Mouse (Mus musculus) heart, embryonic 10.5 days (tissue): Measurements from ENCODE around the gene Fbxo24. TPM values are rescaled to one million over a fixed set of nuclear protein-coding genes. Genes with fewer than 3 reads are reported as not detected.
"Not testable (repeated sequence)": the region's sequence is repeated elsewhere in the genome, so short reads cannot be mapped to it uniquely, and the experiment has no call there.

ENCODE experiments used
- DNase-seq: peaks from one replicate; pipeline ENCODE4 v3.0.0-alpha.2; 2017; ENCODE audit warnings: low spot score
- H3K27ac ChIP-seq: fragments of 300-500 bp; sonication (generic); 2 replicates; pipeline ENCODE4 v1.5.1; 2016; ENCODE audit warnings: mild to moderate bottlenecking
- H3K27me3 ChIP-seq: fragments of 300-500 bp; sonication (generic); 2 replicates; pipeline ENCODE4 v1.6.1; 2016; ENCODE audit warnings: mild to moderate bottlenecking; ENCODE audit not compliant: poor library complexity, insufficient read depth, severe bottlenecking
- H3K36me3 ChIP-seq: fragments of 300-500 bp; sonication (generic); 2 replicates; pipeline ENCODE4 v1.6.1; 2016; ENCODE audit warnings: mild to moderate bottlenecking, moderate library complexity
- H3K4me1 ChIP-seq: fragments of 300-500 bp; sonication (generic); 2 replicates; pipeline ENCODE4 v1.6.1; 2016; ENCODE audit warnings: mild to moderate bottlenecking
- H3K4me3 ChIP-seq: fragments of 300-500 bp; sonication (generic); 2 replicates; pipeline ENCODE4 v1.5.1; 2016; ENCODE audit warnings: mild to moderate bottlenecking, moderate library complexity
- H3K9me3 ChIP-seq: fragments of 300-500 bp; sonication (generic); 2 replicates; pipeline ENCODE4 v1.6.1; 2016; ENCODE audit warnings: mild to moderate bottlenecking, moderate library complexity
- WGBS: fragments of 180-500 bp; shearing (Covaris S2); methylation state at CpG from one replicate; pipeline ENCODE4 v1.1.7; 2016; 5-methylcytosine and 5-hydroxymethylcytosine counted together
- polyA plus RNA-seq: library from polyadenylated mRNA; unstranded; fragments of >200 nt; fragmentation: Nextera tagmentation; extraction: Ambion mirVana; gene quantifications from 2 replicates; pipeline ENCODE4 v1.2.1, GENCODE M21; 2016

Fbxo24 gene
- polyA plus RNA-seq, 1 experiment from 2014 or later: 0.31 TPM

DNA sequence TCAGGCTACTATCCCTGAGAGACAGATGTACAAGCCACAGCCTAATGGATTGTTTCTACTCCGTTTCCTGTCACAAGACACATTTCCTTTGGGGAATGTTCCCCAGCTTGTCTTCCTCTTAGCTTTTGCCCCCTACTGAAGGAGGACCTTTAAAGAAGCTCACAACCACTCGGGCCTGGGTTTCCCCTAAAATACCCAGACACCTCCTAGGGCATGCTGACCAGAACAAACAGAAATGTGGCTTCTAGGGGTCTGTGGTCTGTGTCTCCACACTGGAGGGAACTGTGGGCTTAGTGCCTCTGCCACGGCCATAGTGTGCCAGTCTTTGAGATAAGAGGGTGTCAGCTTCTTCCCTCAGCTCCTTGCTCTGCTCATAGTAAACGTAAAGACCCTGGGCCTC lies 2.8 kb upstream of the Fbxo24 start:
- Histone ChIP-seq H3K36me3 (peaks cover 34% of the 10 kb centered on the region), H3K9me3 (no peaks in the 10 kb centered on the region), H3K27me3 (no peaks in the 10 kb centered on the region), H3K27ac (peak overlapping the region; percentile 92; the same call in 1 of the 2 replicates), H3K4me3 (peak overlapping the region; percentile 19; the same call in 1 of the 2 replicates), H3K4me1 (peaks cover 27% of the 10 kb centered on the region)
- DNase-seq: no peak
- 44% methylated on average over 4 of the region's 4 CpGs for WGBS

DNA sequence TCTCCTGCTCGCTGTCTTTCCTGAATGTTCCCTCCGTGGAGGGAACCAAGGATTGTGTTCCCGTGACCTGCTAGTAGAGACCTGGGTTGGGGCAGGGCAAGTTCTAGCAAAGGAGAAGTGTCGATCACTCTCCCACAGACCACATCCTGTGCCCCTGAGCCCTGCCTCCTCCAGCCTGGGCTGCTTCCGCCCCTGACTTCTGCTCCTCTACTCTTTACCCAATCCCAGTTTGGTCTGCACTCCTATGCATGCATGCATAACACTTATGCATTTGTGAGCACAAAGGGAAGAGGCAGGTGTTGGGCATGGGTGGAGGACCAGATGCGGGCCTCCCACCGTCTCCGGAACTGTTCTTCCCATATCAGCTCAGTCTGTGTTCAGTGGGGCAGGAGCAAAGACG lies 2.4 kb upstream of the Fbxo24 start:
- Histone ChIP-seq H3K36me3 (peaks cover 30% of the 10 kb centered on the region), H3K27me3 (no peaks in the 10 kb centered on the region), H3K4me1 (peaks cover 27% of the 10 kb centered on the region), H3K9me3 (no peaks in the 10 kb centered on the region), H3K27ac (peak overlapping the region; percentile 92; the same call in 1 of the 2 replicates), H3K4me3 (peak overlapping the region; percentile 19)
- 55% methylated on average over 9 of the region's 9 CpGs for WGBS
- DNase-seq: no peak

- WGBS: 29% methylated on average over 3 of the region's 3 CpGs
- H3K36me3 ChIP-seq: peaks cover 24% of the 10 kb centered on the region
Observed at GRCm38 (mm10) chr5:137630602-137631001, 1.8 kb upstream of the Fbxo24 start.

GRCm38 (mm10) chr5:137629906-137630545 lies 1.2 kb upstream of the Fbxo24 start:
- WGBS: 25% methylated on average over 6 of the region's 6 CpGs
- H3K27me3 ChIP-seq: no peaks in the 10 kb centered on the region

More at GRCm38 (mm10) chr5:137630602-137631001, 1.8 kb upstream of the Fbxo24 start:
- H3K27ac ChIP-seq: peak overlapping the region; percentile 92
- peaks cover 27% of the 10 kb centered on the region for H3K4me1 ChIP-seq
- DNase-seq: no peak
- no peaks in the 10 kb centered on the region for H3K27me3 ChIP-seq
- peak overlapping the region; percentile 75 for H3K4me3 ChIP-seq
- no peaks in the 10 kb centered on the region for H3K9me3 ChIP-seq

GRCm38 (mm10) chr5:137629306-137629721 lies 512 bp upstream of the Fbxo24 start:
- Histone ChIP-seq H3K27me3 (no peaks in the 10 kb centered on the region), H3K4me1 (peaks cover 33% of the 10 kb centered on the region), H3K4me3 (peak overlapping the region; percentile 75), H3K27ac (peak overlapping the region; percentile 92), H3K9me3 (no peaks in the 10 kb centered on the region), H3K36me3 (peaks cover 13% of the 10 kb centered on the region)
- WGBS: 0% methylated on average over 23 of the region's 23 CpGs
- DNase-seq: peak; percentile 86

More at GRCm38 (mm10) chr5:137629906-137630545, 1.2 kb upstream of the Fbxo24 start:
- no peaks in the 10 kb centered on the region for H3K9me3 ChIP-seq
- peak overlapping the region; percentile 75 for H3K4me3 ChIP-seq
- H3K36me3 ChIP-seq: peaks cover 18% of the 10 kb centered on the region
- H3K4me1 ChIP-seq: peaks cover 29% of the 10 kb centered on the region
- H3K27ac ChIP-seq: peak overlapping the region; percentile 92
- DNase-seq: no peak

DNA sequence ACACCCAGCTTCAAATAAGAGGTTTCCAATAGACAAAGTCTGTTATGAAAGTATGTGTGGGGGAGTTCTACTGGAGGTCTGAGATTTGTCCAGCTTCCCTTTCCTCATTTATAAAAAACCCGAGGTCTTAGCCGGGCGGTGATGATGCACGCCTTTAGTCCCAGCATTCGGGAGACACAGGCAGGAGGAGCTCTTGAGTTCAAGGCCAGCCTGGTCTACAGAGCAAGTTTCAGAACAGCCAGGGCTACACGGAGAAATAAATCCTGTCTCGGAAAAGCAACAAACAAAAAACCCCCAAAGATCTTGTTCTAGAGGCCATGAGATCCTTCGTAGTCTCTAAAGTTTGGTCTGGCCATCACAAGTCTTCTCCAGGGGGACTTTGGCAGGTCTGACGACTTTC lies 811 bp downstream of the Fbxo24 start:
- H3K9me3 ChIP-seq: no peaks in the 10 kb centered on the region
- H3K27ac ChIP-seq: peak overlapping the region; percentile 92
- H3K27me3 ChIP-seq: no peaks in the 10 kb centered on the region
- peaks cover under 1% of the 10 kb centered on the region; the same call in 1 of the 2 replicates for H3K36me3 ChIP-seq
- H3K4me3 ChIP-seq: peak overlapping the region; percentile 75
- no peak for DNase-seq
- WGBS: 5% methylated on average over 9 of the region's 9 CpGs
- H3K4me1 ChIP-seq: peaks cover 33% of the 10 kb centered on the region

DNA sequence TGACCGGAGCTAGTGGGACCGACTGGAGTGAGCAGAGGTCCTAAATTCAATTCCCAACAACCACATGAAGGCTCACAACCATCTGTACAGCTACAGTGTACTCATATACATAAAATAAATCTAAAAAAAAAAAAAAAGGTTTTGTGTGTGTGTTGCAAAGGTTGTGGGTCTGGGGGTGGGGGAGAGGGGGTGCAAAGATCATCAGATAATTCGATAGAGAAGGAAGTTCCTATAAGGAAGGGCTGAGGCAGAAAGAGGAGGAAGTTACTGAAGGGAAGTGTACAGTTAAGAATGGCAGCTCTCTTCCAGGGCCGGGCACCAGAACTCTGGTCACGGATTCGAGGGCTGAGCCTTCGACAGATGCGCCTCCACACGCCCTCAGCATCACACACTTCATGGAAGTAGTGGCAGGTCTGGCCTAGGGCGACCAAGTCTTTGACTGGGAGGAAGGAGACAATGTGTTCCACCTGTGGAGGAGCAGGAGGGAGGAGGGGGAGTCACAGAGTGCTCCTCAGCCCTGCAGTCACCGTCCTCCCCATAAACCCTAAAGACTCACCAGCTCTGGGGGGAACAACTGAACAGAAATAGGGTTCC lies 4.8 kb downstream of the Fbxo24 start:
- Histone ChIP-seq H3K4me3 (no peak overlapping the region), H3K36me3 (no peaks in the 10 kb centered on the region), H3K4me1 (peaks cover 6% of the 10 kb centered on the region), H3K9me3 (no peaks in the 10 kb centered on the region), H3K27me3 (peaks cover 5% of the 10 kb centered on the region; the same call in 1 of the 2 replicates), H3K27ac (no peak overlapping the region)
- no peak for DNase-seq
- WGBS: 80% methylated on average over 11 of the region's 11 CpGs

DNA sequence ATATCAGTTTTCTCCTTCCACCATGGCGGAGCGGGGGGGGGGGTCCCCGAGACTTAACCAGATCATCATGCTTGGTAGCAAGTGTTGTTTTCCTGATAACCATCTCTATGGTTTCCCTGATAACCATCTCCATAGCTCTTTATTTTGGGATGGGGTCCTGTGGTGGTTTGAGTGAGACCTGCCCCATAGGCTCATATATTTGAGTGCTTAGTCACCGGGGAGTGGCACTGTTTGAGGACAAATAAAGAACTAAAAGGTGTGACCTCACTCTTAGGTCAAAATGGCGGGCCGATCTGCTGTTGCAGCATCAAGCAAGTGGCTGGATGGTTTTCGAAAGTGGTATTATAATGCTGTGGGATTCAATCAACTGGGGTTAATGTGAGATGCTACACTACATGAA lies 13.5 kb downstream of the Fbxo24 start:
- Histone ChIP-seq H3K9me3 (no peaks in the 10 kb centered on the region), H3K27me3 (peaks cover 18% of the 10 kb centered on the region), H3K4me1 (peaks cover 37% of the 10 kb centered on the region), H3K36me3 (no peaks in the 10 kb centered on the region), H3K27ac (no peak overlapping the region), H3K4me3 (no peak overlapping the region)
- WGBS: 84% methylated on average over 7 of the region's 7 CpGs
- DNase-seq: no peak

DNA sequence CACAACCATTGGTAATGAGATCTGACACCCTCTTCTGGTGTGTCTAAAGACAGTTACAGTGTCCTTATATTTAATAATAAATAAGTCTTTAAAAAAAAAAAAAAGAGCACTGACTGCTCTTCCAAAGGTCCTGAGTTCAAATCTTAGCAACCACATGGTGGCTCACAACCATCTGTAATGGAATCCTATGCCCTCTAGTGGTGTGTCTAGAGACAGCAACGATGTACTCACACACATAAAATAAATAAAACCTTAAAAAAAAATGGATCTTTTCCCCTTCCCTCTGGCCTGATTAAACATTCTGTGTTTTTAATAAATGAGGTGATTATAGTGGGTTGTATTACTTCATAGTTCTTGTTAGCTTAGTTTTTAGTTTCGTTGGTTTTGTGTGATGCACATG lies 13.9 kb downstream of the Fbxo24 start:
- not testable (repeated sequence) for H3K4me3 ChIP-seq, H3K27ac ChIP-seq, H3K36me3 ChIP-seq, DNase-seq, H3K9me3 ChIP-seq
- H3K4me1 ChIP-seq: peaks cover 42% of the 10 kb centered on the region
- 87% methylated on average over 2 of the region's 2 CpGs for WGBS
- peaks cover 18% of the 10 kb centered on the region for H3K27me3 ChIP-seq

DNA sequence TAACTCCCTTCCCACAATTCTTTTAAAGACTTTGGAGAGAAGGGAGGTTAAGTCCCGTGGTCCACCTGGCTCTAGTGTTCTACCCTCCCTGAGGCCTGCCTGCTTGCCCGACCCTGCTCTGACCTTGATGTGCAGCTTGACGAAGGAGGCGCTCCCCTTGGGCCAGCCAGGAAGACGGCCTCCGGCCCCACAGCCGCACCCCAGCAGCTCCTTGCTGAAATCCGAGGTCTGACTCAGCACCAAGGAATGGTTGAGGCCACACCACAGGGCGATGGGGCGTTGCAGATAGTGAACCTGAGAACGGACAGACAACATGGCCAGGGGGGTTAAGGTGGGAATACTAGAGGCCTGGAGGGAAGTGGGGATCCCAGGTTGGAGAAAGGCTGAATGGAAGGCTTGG lies 15.3 kb downstream of the Fbxo24 start, which contains the start of gene Pcolce:
Gene Pcolce, minus strand, starts transcription at position 235 of the 400 bp plus-strand sequence.
- H3K9me3 ChIP-seq: no peaks in the 10 kb centered on the region
- H3K27ac ChIP-seq: peak within 1 kb of the TSS; percentile 93
- H3K4me3 ChIP-seq: no peak within 1 kb of the TSS
- H3K4me1 ChIP-seq: peaks cover 51% of the 10 kb centered on the region
- WGBS: 32% methylated on average over 11 of the region's 11 CpGs
- peaks cover 12% of the 10 kb centered on the region for H3K27me3 ChIP-seq
- no peaks in the 10 kb centered on the region for H3K36me3 ChIP-seq
- no peak for DNase-seq

DNA sequence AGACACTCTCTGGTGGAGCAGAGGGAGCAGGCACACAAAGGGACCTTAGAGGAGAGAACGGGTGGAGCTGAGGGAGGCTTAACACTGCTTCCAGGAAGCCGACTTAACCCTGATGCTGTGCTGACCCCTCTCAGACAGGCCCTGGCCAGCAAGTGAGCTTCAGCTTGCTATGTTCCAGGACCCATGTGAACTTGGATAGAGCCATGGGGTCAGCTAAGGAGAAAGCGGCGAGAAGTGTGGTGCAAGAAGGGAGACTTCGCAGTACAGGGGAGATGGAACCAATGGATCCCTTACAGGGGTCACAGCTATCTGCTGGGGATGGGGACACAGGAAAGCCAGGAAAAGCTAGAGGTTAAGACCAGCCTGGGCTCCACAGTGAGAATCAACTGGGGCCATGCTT lies 15.7 kb downstream of the Fbxo24 start:
- H3K9me3 ChIP-seq: no peaks in the 10 kb centered on the region
- H3K27me3 ChIP-seq: peaks cover 15% of the 10 kb centered on the region
- no peaks in the 10 kb centered on the region for H3K36me3 ChIP-seq
- no peak overlapping the region for H3K4me3 ChIP-seq
- 69% methylated on average over 5 of the region's 5 CpGs for WGBS
- DNase-seq: no peak
- peak overlapping the region; percentile 93 for H3K27ac ChIP-seq
- H3K4me1 ChIP-seq: peaks cover 56% of the 10 kb centered on the region

GRCm38 (mm10) chr5:137611245-137611602 lies 17.6 kb downstream of the Fbxo24 start:
- WGBS: 0% methylated on average over 6 of the region's 6 CpGs
- peaks cover 17% of the 10 kb centered on the region for H3K36me3 ChIP-seq
- H3K9me3 ChIP-seq: no peaks in the 10 kb centered on the region
- H3K27ac ChIP-seq: peak overlapping the region; percentile 93
- DNase-seq: peak; percentile 85
- peaks cover 16% of the 10 kb centered on the region for H3K27me3 ChIP-seq
- peaks cover 60% of the 10 kb centered on the region for H3K4me1 ChIP-seq
- H3K4me3 ChIP-seq: peak overlapping the region; percentile 54

DNA sequence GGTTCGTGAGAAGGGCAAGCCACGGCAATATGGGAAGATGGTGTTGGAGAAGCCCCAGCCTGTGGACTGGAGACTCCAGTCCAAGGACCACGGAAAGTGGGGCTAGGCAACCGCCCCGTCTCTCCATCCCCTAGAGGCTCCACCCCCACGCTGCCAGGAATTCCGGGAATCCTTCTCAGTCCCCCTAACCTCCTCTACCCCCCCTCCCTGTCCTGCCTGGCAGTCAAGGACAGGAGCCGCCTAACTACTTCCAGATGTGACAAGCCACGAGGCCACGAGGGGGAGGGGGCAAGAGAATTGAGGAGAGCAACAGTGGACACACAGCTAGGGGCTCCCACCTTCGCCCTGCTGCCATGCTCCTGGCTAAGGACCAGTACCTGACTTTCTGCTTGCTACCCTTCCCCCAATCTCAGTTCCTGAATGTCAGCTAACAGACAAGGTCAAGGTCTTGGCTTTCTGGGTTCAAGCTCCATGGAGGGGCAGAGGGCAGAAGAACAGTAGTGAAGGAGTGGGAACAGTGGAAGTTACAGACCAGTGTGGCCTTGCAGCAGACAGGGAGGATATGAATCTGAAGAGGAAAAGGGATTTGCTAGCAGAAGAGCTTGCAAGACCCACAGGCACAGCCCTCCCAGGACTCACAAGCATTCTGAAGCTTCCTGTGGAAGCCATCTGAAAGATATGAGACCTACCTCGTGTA lies 18.1 kb downstream of the Fbxo24 start:
- WGBS: 9% methylated on average over 12 of the region's 12 CpGs
- Histone ChIP-seq H3K4me3 (peak overlapping the region; percentile 54), H3K36me3 (peaks cover 22% of the 10 kb centered on the region), H3K4me1 (peaks cover 60% of the 10 kb centered on the region), H3K9me3 (no peaks in the 10 kb centered on the region), H3K27me3 (peaks cover 16% of the 10 kb centered on the region), H3K27ac (peak overlapping the region; percentile 93)
- DNase-seq: peak; percentile 88
